Mouse (Mus musculus) cerebellum, postnatal 14 days (tissue): ENCODE measurements around the gene Scn4a.
"Not testable (repeated sequence)": the region's sequence is repeated elsewhere in the genome, so short reads cannot be mapped to it uniquely, and the experiment has no call there.

Experiments
- DNase-seq, 2 experiments: peaks; one replicate each; pipeline ENCODE4 v3.0.0; 2021; ENCODE audit warnings: mixed read lengths in 2 of 2

Gene Scn4a

DNA sequence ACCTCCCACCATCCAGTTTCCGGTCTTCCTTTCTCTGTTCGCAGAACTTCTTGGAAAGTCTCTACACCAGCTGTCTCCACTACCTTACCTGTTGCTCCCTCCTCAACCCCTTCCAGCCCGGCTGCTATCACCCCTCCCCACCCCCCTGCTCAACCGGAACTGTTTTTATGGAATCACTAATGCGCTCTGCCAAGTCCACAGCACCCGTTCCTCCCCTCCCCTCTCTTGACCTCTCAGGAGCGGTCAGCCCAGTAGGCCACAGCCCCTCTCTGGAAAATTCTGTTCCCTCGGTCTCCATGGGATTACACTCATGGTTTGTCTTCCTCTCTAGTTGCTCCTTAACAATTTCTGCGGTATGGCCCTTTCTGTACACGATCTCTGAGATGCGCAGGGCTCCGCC, at the start of gene Scn4a:
Scn4a (minus strand) TSS at position 101 of the 400 bp plus-strand sequence.
- no peak for DNase-seq

DNA sequence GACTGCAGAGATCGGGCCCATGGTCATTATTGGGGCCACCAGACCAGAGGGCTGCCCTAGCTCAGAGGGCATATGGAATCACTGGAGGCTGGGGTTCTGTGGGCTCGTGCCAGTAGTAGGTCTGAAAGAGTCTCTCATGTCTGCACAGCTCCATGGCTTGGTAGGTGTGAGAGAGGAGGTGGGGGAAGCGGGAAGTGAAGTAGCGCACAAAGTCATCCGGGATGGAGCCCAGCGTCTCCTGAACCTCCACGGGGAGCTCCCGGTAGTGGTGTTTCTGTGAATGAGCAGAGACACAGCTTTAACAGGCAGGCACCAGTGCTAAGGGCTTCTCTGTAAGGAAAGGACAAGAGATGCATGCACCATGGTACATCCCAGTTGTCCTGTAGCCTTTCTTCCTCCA, 45.4 kb upstream of the Scn4a start:
- no peak for DNase-seq

DNA sequence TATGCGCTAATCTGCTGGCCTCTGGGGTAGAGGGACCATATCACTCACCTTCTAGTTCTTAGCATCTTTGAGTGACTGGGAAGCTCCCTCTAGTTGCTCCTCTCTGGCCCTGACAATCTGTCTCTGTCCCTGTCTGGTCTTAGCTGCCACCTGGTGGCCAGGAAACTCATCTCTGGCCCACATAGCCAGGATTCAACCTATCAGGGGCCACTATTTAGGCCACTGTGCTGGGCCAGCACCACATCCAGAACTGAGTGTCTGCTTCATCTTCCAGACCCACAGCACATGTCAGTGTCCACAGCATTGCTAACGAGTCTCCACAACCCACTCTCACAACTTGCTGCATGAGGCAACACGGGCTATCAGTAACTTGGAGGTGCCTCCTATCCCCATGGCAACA, 44.6 kb upstream of the Scn4a start:
- DNase-seq: peak; percentile 35 to 59

DNA sequence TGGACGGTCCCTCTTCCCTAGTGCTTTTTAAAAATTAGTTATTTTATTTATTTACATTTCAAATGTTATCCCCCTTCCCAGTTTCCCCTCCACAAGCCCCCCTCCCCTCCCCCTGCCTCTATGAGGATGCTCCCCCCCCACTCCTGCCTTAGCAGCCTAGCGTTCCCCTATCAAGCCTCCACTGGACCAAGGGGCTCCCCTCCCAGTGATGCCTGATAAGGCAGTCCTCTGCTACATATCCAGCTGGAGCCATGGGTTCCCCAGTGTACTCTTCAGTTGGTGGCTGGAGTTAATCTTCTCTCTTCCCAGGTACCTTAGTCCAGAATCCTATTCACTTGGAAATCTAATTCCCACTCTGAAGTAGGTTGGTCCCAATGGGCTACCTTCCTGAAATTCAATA, 41.0 kb upstream of the Scn4a start:
- not testable (repeated sequence) for DNase-seq

DNA sequence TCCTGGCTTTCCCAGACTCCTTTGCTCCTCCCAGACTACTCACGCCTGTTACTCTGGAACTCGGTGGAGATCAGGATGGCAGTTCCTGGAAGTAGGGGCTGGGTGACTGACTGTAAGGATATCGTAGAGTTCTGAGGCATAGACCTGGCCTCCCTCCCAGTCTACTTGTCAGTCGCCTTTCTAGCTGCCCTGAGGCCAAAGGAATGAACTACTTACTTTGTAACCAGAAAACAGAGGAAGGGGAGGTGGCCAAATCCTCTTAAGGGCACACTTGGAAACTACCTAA, 40.2 kb upstream of the Scn4a start:
- DNase-seq: no peak

DNA sequence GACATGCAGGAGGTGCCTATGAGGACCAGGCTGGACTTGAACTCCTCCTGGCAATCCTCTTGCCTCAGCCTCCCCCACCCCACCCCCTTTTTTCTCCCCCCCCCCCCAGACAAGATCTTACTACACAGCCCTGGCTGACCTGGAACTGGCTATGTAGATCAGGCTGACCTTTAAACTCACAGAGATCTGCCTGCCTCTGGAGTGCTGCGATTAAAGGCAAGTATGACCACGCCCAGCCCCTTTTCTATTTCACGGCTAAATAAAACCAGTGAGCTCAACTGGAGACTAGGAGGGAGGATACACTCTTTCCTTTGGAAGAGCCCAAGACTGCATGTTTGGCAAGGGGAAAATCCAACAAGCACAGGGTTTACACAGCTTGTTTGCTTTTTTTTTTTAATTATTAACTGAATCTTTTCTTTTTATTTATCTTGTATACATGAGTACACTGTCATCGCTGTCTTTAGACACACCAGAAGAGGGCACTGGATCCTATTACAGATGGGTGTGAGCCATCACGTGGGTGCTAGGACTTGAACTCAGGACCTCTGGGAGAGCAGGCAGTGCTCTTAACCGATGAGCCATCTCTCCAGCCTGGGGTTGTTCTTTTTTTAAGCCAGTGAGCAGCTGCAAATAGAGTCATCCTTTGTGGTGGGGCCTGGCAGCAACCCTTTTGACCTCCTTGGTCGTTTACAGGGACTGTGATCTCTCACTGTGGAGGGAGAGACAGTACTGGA, 39.7 kb upstream of the Scn4a start:
- no peak for DNase-seq

DNA sequence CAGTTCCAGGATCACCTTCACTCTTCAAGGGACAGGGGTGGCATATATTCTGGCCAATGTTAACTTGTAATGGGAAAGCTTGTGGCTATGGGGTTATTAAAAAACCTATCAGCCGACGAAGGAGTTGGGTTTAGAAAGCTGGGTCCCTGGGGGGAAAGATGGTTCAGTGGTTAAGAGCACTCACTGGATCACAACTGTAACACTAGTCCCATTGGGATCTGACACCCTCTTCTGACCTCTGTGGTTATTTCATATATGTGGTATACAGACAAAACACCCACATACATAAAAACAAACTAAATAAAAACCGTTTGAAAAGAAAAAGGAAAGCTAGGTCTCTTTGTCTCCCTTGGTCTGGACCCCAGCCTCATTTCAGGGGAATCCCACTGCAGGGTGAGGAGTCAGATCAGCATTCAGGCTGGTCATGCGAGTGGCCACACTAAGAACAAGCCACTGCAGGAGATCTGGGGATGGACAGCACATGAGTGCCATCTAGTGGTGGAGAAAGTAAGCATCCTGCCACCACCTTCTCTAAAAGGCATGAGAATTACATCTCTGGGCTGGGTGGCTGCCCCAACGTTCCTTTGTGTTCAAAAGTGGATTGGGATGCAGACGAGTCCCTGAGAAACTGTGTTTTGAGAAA, 38.6 kb upstream of the Scn4a start:
- DNase-seq: peak; percentile 85 to 87

DNA sequence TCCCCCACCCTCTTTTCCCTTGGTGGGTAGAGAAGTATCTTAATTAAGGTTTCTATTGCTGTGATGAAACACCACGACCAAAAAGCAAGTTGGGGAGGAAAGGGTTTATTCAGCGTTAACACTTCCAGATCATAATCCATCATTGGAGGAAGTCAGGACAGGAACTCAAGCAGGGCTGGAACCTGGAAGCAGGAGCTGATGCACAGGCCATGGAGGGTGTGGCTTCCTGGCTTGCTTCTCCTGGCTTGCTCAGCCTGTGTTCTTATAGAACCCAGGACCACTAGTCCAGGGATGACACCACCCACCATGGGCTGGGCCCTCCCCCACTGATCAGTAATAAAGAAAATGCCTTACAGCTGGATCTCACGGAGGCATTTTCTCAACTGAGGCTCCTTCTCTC, 37.7 kb upstream of the Scn4a start:
- no peak for DNase-seq

DNA sequence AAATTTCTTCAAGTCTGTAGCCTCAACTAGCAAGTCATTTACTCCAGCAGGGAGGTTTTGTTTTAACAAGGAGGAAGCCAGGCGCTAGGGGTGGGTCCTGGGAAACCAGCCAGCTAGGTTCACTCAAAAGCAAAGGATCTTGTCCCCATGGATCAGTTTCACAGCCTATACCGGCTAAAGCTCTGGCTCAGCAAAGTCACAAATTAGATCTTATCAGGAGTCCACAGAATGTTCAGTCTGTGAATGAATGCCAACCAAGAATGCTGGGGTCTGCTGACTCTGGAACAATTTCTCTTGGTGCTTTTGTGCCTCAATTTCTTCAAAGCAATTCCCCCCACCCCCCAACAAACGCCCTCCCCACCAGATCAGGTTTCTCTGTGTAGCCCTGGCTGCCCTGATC, 36.5 kb upstream of the Scn4a start:
- DNase-seq: no peak

DNA sequence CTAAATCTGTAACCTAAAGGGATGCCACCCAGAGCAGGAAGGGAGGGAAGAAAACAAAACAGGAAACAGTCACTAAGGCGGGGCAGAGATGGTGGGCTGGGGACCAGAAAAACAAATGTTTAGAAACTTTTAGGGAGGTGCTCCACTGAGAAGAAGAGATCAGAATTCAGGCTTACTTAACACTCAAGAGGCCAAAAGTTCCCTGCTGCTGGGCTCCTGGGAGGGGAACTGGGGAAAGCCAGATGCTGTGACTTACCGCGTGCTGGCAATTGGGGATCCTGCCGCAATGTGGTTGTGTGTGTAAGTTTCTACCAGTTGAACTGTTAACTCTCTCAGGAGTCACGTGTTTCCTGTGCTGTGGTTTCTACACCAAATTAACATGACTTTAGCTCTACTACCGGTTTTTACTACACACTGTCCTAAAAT, 34.7 kb upstream of the Scn4a start, which contains the start of gene Icam2:
Icam2 (minus strand) TSS at position 285 of the 426 bp plus-strand sequence.
- DNase-seq: no peak

DNA sequence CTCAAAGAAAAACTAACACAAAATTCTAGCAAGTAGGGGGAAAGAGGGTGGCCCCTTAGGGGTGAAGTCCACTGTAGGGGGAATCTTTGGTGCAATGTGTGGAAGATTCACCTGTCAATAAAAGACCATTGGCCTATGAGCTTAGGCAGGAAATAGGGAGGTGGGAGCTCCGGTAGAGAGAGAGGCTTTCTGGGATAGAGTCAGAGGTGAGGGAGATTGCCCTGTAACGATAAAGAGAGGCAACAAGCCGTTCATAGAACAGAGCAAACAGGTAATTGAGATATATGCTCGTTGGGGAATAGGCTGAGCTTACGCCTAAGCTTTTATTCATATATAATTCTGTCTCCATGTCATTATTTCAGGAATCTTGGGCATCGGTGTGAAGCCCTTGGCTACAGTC, 33.9 kb upstream of the Scn4a start:
- no peak for DNase-seq

DNA sequence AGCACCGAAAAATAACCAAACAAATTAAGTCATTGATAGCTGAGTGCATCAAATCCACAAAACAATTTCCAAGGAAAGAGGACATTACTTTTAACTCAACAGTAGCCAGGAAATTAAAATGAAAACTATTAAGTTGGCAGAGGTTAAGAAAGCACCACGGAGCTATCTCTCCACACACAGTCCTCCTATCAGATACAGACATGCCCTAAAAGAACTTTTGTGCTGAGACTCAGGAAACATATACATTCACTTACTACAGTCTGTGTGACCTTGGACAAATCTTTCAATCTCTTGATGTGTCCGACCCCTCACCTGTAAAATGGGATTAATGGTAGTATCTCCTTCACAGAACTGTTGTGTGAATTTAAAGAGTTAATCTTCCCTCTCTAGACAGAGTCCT, 33.3 kb upstream of the Scn4a start:
- no peak for DNase-seq

DNA sequence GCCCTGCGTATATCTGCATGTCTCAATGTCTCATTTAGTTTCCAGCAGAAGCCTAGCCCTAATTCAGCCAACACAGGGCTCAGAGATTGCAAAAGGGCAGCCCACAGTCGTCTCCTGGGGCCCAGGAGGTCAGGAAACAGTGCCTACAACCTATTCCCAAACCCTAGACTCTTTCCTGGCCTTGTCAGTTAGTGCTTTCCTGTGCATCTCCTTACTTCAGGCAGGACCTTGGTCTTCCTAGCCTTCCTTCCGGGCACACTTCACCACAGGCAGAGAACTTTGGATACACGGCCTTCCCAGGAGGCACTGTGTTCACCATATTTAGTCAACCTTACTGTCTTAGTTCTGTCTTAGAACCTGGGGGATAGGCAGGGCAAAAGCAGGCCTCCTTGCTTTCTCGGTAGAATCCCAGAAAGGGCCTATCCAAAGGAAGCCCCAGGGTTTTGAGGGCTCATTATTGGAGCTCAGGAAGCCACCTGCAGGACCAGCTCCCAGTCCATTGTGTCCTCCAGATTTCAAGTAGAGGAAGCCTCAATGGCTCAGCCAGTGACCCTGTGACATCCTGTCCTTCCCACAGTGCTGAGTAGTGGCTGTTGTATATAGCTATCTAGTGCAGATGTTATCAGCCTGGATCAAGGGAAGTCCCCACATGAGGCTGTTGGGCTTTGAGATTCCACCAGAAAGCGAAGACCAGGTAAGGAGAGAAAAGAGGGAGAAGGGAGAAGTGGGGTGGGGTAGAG, 30.1 kb upstream of the Scn4a start:
- DNase-seq: no peak

DNA sequence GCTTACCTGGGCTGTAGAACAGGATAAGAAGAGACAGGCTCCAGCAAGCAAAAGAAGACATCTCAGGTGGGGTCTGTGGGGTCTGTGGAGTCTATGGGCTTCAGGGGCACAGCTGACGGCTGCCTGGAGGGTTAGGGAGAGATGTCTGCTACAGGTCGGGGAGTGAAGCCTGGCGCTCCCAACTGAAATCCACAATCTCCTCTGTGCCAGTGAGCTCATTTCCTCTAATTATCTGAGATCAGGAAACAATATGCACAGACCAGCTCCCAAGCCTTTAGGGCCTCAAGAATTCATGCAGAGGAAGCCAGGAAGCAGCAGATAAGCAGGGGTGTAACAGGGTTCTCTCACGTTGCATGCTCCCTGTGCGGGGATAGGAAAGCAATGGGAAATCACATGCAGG, 29.3 kb upstream of the Scn4a start:
- no peak for DNase-seq

DNA sequence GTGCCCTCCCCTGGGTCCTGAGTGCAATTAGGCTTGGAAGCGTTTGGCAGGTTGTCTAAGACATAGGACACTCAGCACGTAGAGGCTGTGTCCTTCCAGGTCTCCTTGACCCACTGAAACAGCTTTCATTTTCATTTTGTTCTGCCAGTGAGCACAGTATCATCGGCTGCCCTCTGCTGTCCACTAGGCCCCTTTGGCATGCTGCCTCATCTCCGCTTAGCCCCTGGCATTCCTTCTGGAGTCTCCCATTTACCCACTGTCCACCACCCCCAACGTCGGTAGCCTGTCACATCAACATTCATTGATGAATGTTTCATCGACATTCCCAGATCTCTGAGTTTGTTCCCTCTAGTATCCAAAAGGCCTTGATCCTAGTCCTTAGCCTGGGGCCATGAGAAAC, 28.8 kb upstream of the Scn4a start:
- DNase-seq: peak; percentile 19 to 49

DNA sequence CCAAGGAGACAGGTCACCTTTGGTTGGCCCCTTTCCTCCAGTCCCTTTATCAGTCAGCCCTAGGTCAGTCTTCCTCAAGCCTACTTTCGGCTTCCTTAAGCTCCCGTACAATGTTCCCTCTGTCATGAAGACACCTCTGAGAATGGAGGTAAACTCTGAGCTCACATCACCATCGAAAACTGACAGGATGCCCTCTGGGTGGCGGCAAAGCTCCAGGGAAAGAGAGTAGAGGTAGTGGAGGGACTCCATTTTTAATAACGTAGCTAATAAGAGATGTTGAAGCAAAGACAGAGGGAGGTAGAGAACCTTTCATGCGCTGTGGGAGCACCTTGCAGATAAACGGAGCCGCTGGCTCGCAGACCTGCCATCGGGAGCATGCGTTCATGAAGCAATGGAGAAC, 27.9 kb upstream of the Scn4a start:
- DNase-seq: no peak

DNA sequence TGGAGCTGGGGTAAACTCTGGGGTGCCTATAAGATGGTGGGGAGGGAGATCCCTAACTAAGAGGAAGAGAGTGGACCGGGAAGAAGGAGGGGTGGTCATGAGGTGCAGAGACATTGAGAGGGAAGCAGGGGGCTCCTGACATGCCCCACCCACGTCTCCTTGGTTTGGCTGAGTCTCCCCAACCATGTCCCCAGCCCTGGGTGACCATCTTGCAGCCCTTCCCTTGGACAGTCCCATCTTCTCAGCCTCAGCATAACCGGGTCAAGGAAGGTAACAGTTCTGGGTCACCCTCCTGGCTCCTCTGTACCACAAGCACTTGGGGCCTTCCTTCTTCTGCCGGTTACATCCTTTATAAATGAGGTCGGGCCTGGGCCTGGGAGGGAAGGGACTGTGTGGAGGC, 21.9 kb upstream of the Scn4a start:
- no peak for DNase-seq

DNA sequence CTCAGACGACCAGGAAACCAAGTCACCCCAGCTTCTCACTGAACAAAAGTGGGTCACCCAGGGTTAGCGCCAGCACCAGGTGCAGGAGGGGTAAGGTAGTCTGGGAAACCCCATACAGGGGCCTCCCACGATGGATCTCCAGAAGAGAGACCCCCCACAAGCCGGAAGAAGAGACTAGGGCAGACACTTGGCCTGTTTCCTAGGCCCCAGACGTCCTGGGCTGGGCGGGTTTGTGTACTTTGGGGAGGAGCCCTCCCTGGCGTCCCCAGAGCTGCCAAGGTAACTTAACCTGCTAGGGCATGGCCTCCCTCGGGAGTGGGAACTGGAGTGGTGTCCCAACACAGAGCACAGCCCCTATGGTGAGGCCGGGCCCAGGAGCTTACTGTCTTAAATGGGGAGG, 21.5 kb upstream of the Scn4a start:
- no peak for DNase-seq

DNA sequence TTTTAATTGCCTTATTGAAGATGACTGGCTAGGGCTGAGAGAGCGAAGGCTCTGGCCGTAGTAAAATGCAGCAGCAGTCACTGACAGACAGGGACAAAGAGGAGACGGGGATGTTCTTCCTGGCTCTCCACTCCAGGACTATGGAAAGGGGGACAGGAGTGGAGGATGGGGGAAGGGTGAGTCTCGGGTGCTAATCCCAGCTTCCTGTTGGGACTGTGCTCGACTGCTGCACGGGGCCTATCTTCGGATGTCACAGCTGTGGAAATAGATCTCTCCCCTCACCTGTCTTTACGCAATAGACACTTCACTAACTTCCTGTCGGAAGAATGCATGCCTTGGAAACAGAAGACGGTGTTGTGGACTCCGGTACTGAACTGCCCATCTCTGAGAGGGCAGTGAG, 20.9 kb upstream of the Scn4a start:
- no peak for DNase-seq

DNA sequence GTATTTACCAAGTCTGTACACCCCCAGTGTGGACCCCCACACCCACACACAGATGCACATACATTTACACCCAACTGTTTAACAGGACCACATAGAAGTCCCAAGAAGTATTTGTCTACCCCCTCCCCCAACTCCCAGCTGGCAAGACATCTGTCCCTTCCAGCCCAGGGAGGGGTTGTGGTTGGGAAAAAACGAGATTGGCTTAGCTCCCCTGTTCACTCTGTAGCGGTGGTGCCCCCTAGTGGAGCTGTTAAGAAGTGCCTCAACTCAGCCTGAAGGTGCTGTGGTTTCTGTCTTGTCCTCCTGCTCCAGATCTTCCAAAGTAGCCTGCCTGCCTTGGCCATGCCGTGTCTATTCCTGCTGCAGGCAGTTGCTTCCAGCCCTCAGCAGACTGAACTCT, 13.2 kb upstream of the Scn4a start:
- DNase-seq: peak; percentile 86 to 95

DNA sequence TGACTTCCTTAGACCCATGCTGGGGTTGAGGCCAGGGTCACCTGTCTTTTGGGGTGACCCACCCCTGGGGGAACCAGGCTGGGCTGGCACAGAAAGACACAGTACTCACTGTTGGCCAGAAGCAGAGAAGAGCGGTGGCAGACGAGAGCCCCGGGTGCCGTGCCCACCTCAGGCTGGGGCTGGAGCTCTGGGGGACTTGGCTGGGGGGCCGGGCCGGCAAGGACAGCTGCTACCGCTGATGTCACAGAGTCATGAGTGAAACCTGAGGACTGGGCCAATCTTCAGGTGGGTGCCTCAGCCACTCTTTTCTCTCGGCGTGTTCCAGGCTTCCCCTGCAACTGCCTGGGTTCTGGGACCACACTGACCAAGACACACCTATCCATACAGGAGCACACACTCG, 12.3 kb upstream of the Scn4a start, which contains the start of gene Prr29:
Prr29 (plus strand) TSS at position 107 of the 400 bp plus-strand sequence.
- no peak for DNase-seq

DNA sequence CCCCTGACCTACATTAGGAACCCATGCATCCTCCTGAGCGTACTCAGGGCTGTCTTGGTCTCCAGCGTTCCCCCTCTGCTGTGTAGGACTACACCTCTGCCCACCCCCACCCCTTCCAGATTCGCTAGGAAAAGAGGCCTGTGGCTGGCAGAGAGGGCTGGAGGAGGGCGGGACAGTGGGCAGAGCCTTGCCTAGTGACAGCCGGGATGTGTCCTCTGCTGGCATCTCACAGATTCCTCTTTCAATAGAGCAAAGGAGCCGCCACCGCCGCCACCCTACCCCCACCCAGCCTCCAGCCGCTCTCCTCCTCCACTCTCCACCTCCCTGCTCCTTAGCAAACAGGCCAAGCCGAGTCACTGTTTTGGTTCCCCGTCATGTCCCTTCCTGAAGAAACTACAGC, 11.6 kb upstream of the Scn4a start:
- peak; percentile 15 to 49 for DNase-seq

DNA sequence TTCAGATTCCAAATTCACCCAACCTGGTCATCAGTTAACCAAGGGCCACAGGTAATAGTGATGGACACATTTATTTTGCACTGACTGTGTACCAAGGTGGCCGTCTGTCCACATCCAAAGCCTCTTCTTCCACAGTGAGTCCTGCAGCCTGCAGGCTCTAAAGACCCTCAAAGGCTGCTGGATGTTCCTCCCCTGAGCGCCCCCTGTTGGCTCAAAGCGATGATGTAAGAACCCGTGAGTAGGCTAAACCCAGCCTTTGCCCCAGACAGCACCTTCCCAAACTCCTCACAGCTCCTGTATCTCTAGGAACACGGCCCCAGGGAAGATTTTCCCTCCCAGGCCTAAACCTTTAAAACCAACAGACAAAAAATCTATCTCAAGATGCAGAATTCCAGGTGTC, 6.3 kb upstream of the Scn4a start:
- DNase-seq: peak in 1 of 2 experiments; percentile 39
